11 mouse cellular contexts compared by ENCODE assay signal in the genomic region with DNA sequence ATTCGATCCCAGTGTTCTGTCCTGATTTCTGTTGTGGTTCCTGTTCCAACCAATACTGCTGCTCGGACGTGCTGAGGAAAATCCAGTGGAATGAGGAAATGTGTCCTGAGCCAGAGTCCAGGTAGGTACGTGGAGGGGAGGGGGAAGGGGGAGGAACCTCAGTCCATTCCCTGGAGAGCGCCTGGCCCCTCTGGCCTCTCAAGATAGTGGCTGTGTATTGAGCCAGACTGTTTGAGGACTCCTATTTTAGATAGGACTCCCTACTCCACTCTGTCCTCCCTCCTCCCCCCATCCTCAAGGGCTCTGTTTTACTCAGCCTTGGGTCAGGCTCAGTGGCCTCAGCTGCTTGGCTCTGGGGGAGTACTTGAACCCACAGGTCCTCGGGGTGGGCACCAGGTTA. TPM values are rescaled to one million over a fixed set of nuclear protein-coding genes. Genes with fewer than 3 reads are reported as not detected.
A peak's percentile ranks its signal among the peaks of the same experiment; 100 is the strongest.
DNase-seq lines count a peak whose midpoint lies in the region; ATAC-seq and TF ChIP-seq lines count a peak whose summit lies in the region.
"Had no signal": no experiment of that assay in that cellular context is flagged by ENCODE, and none has a peak within 500 bp of the region (broad histone marks: within the 10 kb centered on the region; RNA-seq: fewer than 3 reads in every experiment).

No protein-coding gene starts in this region.

- peaks cover 2% of the 10 kb centered on the region; the same call in 1 of the 2 replicates for H3K36me3 ChIP-seq in heart, adult 2 months (ENCODE audit: control insufficient read depth, insufficient read depth, low read length)
- no peaks in the 10 kb centered on the region for H3K36me3 ChIP-seq in embryonic facial prominence, embryonic 14.5 days (ENCODE audit: control insufficient read depth, insufficient read depth, low read length)
- 0 out of 2 replicates have a peak, but pooled peaks cover 4% of the 10 kb centered on the region for H3K36me3 ChIP-seq in kidney, embryonic 15.5 days
- H3K36me3 ChIP-seq in lung, embryonic 16.5 days (ENCODE audit: control insufficient read depth, insufficient read depth, low read length) = 0 out of 2 replicates have a peak, but pooled peaks cover 2% of the 10 kb centered on the region
- no peaks in the 10 kb centered on the region for H3K36me3 ChIP-seq in midbrain, embryonic 14.5 days (ENCODE audit: control insufficient read depth, insufficient read depth, low read length)
- H3K36me3 ChIP-seq in midbrain, postnatal 0 days (ENCODE audit: insufficient read depth, low read length) = no peaks in the 10 kb centered on the region
- H3K36me3 ChIP-seq: liver, embryonic 15.5 days had no signal

- H3K9ac ChIP-seq in heart, adult 2 months (ENCODE audit: low read depth, low read length) = peak overlapping the region; percentile 39
- no peak overlapping the region; the same call in 1 of the 2 replicates for H3K9ac ChIP-seq in embryonic facial prominence, embryonic 14.5 days (ENCODE audit: low read depth, low read length)
- no peak overlapping the region for H3K9ac ChIP-seq in kidney, embryonic 15.5 days
- H3K9ac ChIP-seq in lung, embryonic 16.5 days (ENCODE audit: low read length) = peak overlapping the region; percentile 44
- H3K9ac ChIP-seq in midbrain, embryonic 14.5 days (replicated peaks; ENCODE audit: low read length) = no peak overlapping the region
- no peak overlapping the region for H3K9ac ChIP-seq in midbrain, postnatal 0 days (replicated peaks; ENCODE audit: low read length, poor library complexity, severe bottlenecking)
- H3K9ac ChIP-seq: liver, embryonic 15.5 days had no signal

- H3K27me3 ChIP-seq in heart, adult 2 months (ENCODE audit: control insufficient read depth, insufficient read depth, low read length) = no peaks in the 10 kb centered on the region
- no peaks in the 10 kb centered on the region for H3K27me3 ChIP-seq in embryonic facial prominence, embryonic 14.5 days (replicated peaks; ENCODE audit: control insufficient read depth, insufficient read depth, low read length)
- no peaks in the 10 kb centered on the region for H3K27me3 ChIP-seq in kidney, embryonic 15.5 days
- H3K27me3 ChIP-seq in lung, embryonic 16.5 days (ENCODE audit: control insufficient read depth, insufficient read depth, low read depth, low read length) = no peaks in the 10 kb centered on the region
- H3K27me3 ChIP-seq in midbrain, embryonic 14.5 days (ENCODE audit: control insufficient read depth, insufficient read depth, low read length) = no peaks in the 10 kb centered on the region
- H3K27me3 ChIP-seq in midbrain, postnatal 0 days (ENCODE audit: insufficient read depth, low read length) = no peaks in the 10 kb centered on the region
- H3K27me3 ChIP-seq: Patski had no signal

- no peak for TF ChIP-seq POLR2A in heart, adult 2 months (IDR thresholded peaks at IDR 0.05; ENCODE audit: insufficient read depth, low read depth, low read length)

- intact Hi-C loops in heart, adult 2 months (cut with DNase I) = no loop called here
- intact Hi-C loops in heart, postnatal 36 days (cut with DNase I) = loop anchor here (1.0 kb wide), 1 partner anchor 11 kb away; no protein-coding TSS in a partner anchor

- WGBS in heart, adult 2 months = 19% methylated on average over 6 of the region's 6 CpGs
- 61% methylated on average over 6 of the region's 6 CpGs for WGBS in embryonic facial prominence, embryonic 14.5 days
- 53% methylated on average over 6 of the region's 6 CpGs for WGBS in kidney, embryonic 15.5 days
- WGBS in lung, embryonic 16.5 days = 36% methylated on average over 6 of the region's 6 CpGs
- 73% methylated on average over 6 of the region's 6 CpGs for WGBS in midbrain, embryonic 14.5 days
- 78% methylated on average over 6 of the region's 6 CpGs for WGBS in midbrain, postnatal 0 days

- peak overlapping the region; percentile 16 for H3K4me3 ChIP-seq in heart, adult 2 months
- no peak overlapping the region for H3K4me3 ChIP-seq in embryonic facial prominence, embryonic 14.5 days (ENCODE audit: low read depth, low read length)
- H3K4me3 ChIP-seq in kidney, embryonic 15.5 days (replicated peaks) = no peak overlapping the region
- H3K4me3 ChIP-seq in lung, embryonic 16.5 days (ENCODE audit: low read length) = peak overlapping the region; percentile 22
- no peak overlapping the region for H3K4me3 ChIP-seq in midbrain, embryonic 14.5 days (replicated peaks; ENCODE audit: low read depth, low read length)
- no peak overlapping the region for H3K4me3 ChIP-seq in midbrain, postnatal 0 days (ENCODE audit: low read depth, low read length)
- H3K4me3 ChIP-seq: liver, embryonic 15.5 days had no signal

- no peak for ATAC-seq in embryonic facial prominence, embryonic 14.5 days (ENCODE audit: low read depth)
- ATAC-seq in kidney, embryonic 15.5 days (replicated peaks; ENCODE audit: low FRiP score) = 0 out of 2 replicates have a peak, but pooled peaks have one; percentile 22
- ATAC-seq in lung, embryonic 16.5 days (ENCODE audit: low read depth) = peak; percentile 73
- ATAC-seq in midbrain, embryonic 14.5 days (ENCODE audit: low FRiP score, low TSS enrichment) = no peak
- no peak for ATAC-seq in midbrain, postnatal 0 days (ENCODE audit: low FRiP score)
- ATAC-seq: Patski had no signal

- no peaks in the 10 kb centered on the region for H3K9me3 ChIP-seq in embryonic facial prominence, embryonic 14.5 days (ENCODE audit: control insufficient read depth, low read length)
- H3K9me3 ChIP-seq in kidney, embryonic 15.5 days (replicated peaks) = no peaks in the 10 kb centered on the region
- H3K9me3 ChIP-seq in lung, embryonic 16.5 days (ENCODE audit: control insufficient read depth, low read length) = no peaks in the 10 kb centered on the region
- no peaks in the 10 kb centered on the region for H3K9me3 ChIP-seq in midbrain, embryonic 14.5 days (ENCODE audit: control insufficient read depth, low read length)
- H3K9me3 ChIP-seq in midbrain, postnatal 0 days (ENCODE audit: low read length) = no peaks in the 10 kb centered on the region
- H3K9me3 ChIP-seq: liver, embryonic 15.5 days had no signal

- peak in 1 of 2 experiments; percentile 21 for DNase-seq in heart, adult 2 months
- no peak for DNase-seq in heart, postnatal 36 days
- no peak for DNase-seq in embryonic facial prominence, embryonic 14.5 days (ENCODE audit: low spot score)
- DNase-seq in midbrain, embryonic 14.5 days = no peak
- no peak for DNase-seq in cerebellum, postnatal 25 days
- DNase-seq in midbrain, postnatal 0 days (ENCODE audit: low spot score) = no peak
- DNase-seq: adrenal gland, postnatal 25 days had no signal

- no peaks in the 10 kb centered on the region for H3K79me2 ChIP-seq in heart, adult 2 months (replicated peaks; ENCODE audit: control insufficient read depth, insufficient read depth, low read length)

- TF ChIP-seq CTCF in heart, adult 2 months (IDR thresholded peaks at IDR 0.05) = no peak
- no peak for TF ChIP-seq CTCF in midbrain, postnatal 0 days (IDR thresholded peaks at IDR 0.05)

- TF ChIP-seq EP300 in heart, adult 2 months (IDR thresholded peaks at IDR 0.05; ENCODE audit: insufficient read depth, low read depth, low read length) = no peak

- H3K4me1 ChIP-seq in heart, adult 2 months (ENCODE audit: control insufficient read depth, insufficient read depth, low read length) = peaks cover 17% of the 10 kb centered on the region
- H3K4me1 ChIP-seq in embryonic facial prominence, embryonic 14.5 days (ENCODE audit: control insufficient read depth, insufficient read depth, low read length) = peaks cover 24% of the 10 kb centered on the region
- H3K4me1 ChIP-seq in kidney, embryonic 15.5 days = peaks cover 34% of the 10 kb centered on the region
- peaks cover 30% of the 10 kb centered on the region for H3K4me1 ChIP-seq in lung, embryonic 16.5 days (replicated peaks; ENCODE audit: control insufficient read depth, insufficient read depth, low read length)
- no peaks in the 10 kb centered on the region; the same call in 1 of the 2 replicates for H3K4me1 ChIP-seq in midbrain, embryonic 14.5 days (ENCODE audit: control insufficient read depth, insufficient read depth, low read length)
- H3K4me1 ChIP-seq in midbrain, postnatal 0 days (ENCODE audit: insufficient read depth, low read length) = 0 out of 2 replicates have a peak, but pooled peaks cover 3% of the 10 kb centered on the region

- peak overlapping the region; percentile 54; the same call in 1 of the 2 replicates for H3K4me2 ChIP-seq in embryonic facial prominence, embryonic 14.5 days (ENCODE audit: low read depth, low read length)
- H3K4me2 ChIP-seq in kidney, embryonic 15.5 days = peak overlapping the region; percentile 84
- H3K4me2 ChIP-seq in lung, embryonic 16.5 days (ENCODE audit: low read depth, low read length) = peak overlapping the region; percentile 69
- no peak overlapping the region for H3K4me2 ChIP-seq in midbrain, embryonic 14.5 days (ENCODE audit: low read length)
- H3K4me2 ChIP-seq in midbrain, postnatal 0 days (ENCODE audit: low read depth, low read length, poor library complexity, severe bottlenecking) = no peak overlapping the region
- H3K4me2 ChIP-seq: liver, embryonic 15.5 days had no signal

- H3K27ac ChIP-seq in heart, adult 2 months = peak overlapping the region; percentile 12; the same call in 1 of the 2 replicates
- H3K27ac ChIP-seq in embryonic facial prominence, embryonic 14.5 days (replicated peaks; ENCODE audit: low read depth, low read length) = no peak overlapping the region
- 0 out of 2 replicates have a peak overlapping the region, but pooled peaks have one; percentile 6 for H3K27ac ChIP-seq in kidney, embryonic 15.5 days
- H3K27ac ChIP-seq in lung, embryonic 16.5 days (ENCODE audit: low read length) = peak overlapping the region; percentile 79
- no peak overlapping the region for H3K27ac ChIP-seq in midbrain, embryonic 14.5 days (replicated peaks; ENCODE audit: low read depth, low read length)
- no peak overlapping the region for H3K27ac ChIP-seq in midbrain, postnatal 0 days (ENCODE audit: low read depth, low read length)
- H3K27ac ChIP-seq: liver, embryonic 15.5 days had no signal

RNA-seq across cellular contexts. Expression of a gene that starts 2.5 kb away (rescaled TPM):
- total RNA-seq in heart, adult 2 months (2021) = 10 to 100 TPM; 40.3 to 43.2 TPM
- 170 and 218 TPM in 2 replicates for polyA plus RNA-seq in heart, adult 2 months (2012; rRNA removed)
- total RNA-seq in heart, postnatal 36 days (2021) = 10 to 100 TPM; 36.1 to 51.4 TPM
- 81.7 and 90.0 TPM in 2 replicates for polyA plus RNA-seq in embryonic facial prominence, embryonic 14.5 days (2014; fragmentation: Nextera tagmentation; extraction: Ambion mirVana)
- 81.7 and 95.6 TPM in 2 replicates for polyA plus RNA-seq in kidney, embryonic 15.5 days (2015; fragmentation: Nextera tagmentation; extraction: Ambion mirVana)
- 120 and 126 TPM in 2 replicates for polyA plus RNA-seq in lung, embryonic 16.5 days (2015; fragmentation: Nextera tagmentation; extraction: Ambion mirVana)
- 49.1 and 49.9 TPM in 2 replicates for polyA plus RNA-seq in midbrain, embryonic 14.5 days (2014; fragmentation: Nextera tagmentation; extraction: Ambion mirVana)
- 79.7 and 80.6 TPM in 2 replicates for total RNA-seq in midbrain, postnatal 0 days (2014; rRNA removed)
- polyA plus RNA-seq in midbrain, postnatal 0 days (2015; fragmentation: Nextera tagmentation; extraction: Ambion mirVana) = 75.0 and 89.3 TPM in 2 replicates

RNA-seq across cellular contexts. Expression of a gene that starts 18.6 kb away (rescaled TPM):
- 10 to 100 TPM; 12.6 to 13.3 TPM for total RNA-seq in heart, adult 2 months (2021)
- 45.8 and 55.2 TPM in 2 replicates for polyA plus RNA-seq in heart, adult 2 months (2012; rRNA removed)
- total RNA-seq in heart, postnatal 36 days (2021) = 10 to 100 TPM; 14.0 to 14.7 TPM
- polyA plus RNA-seq in embryonic facial prominence, embryonic 14.5 days (2014; fragmentation: Nextera tagmentation; extraction: Ambion mirVana) = 15.5 and 17.6 TPM in 2 replicates
- polyA plus RNA-seq in kidney, embryonic 15.5 days (2015; fragmentation: Nextera tagmentation; extraction: Ambion mirVana) = 11.1 and 13.8 TPM in 2 replicates
- polyA plus RNA-seq in lung, embryonic 16.5 days (2015; fragmentation: Nextera tagmentation; extraction: Ambion mirVana) = 12.1 and 13.2 TPM in 2 replicates
- polyA plus RNA-seq in midbrain, embryonic 14.5 days (2014; fragmentation: Nextera tagmentation; extraction: Ambion mirVana) = 15.3 and 18.8 TPM in 2 replicates
- total RNA-seq in midbrain, postnatal 0 days (2014; rRNA removed) = 22.5 and 28.1 TPM in 2 replicates
- 14.8 and 18.6 TPM in 2 replicates for polyA plus RNA-seq in midbrain, postnatal 0 days (2015; fragmentation: Nextera tagmentation; extraction: Ambion mirVana)

RNA-seq across cellular contexts. Expression of a gene that starts 33.0 kb away (rescaled TPM):
- total RNA-seq in heart, adult 2 months (2021) = 1 to 10 TPM; 8.0 to 9.0 TPM
- polyA plus RNA-seq in heart, adult 2 months (2012; rRNA removed) = 10.0 and 13.9 TPM in 2 replicates
- total RNA-seq in heart, postnatal 36 days (2021) = 1 to 10 TPM; 8.0 to 8.2 TPM
- polyA plus RNA-seq in embryonic facial prominence, embryonic 14.5 days (2014; fragmentation: Nextera tagmentation; extraction: Ambion mirVana) = 19.5 and 25.0 TPM in 2 replicates
- 26.3 and 27.0 TPM in 2 replicates for polyA plus RNA-seq in kidney, embryonic 15.5 days (2015; fragmentation: Nextera tagmentation; extraction: Ambion mirVana)
- 22.8 and 24.7 TPM in 2 replicates for polyA plus RNA-seq in lung, embryonic 16.5 days (2015; fragmentation: Nextera tagmentation; extraction: Ambion mirVana)
- 26.5 and 28.6 TPM in 2 replicates for polyA plus RNA-seq in midbrain, embryonic 14.5 days (2014; fragmentation: Nextera tagmentation; extraction: Ambion mirVana)
- total RNA-seq in midbrain, postnatal 0 days (2014; rRNA removed) = 34.7 and 35.1 TPM in 2 replicates
- polyA plus RNA-seq in midbrain, postnatal 0 days (2015; fragmentation: Nextera tagmentation; extraction: Ambion mirVana) = 32.9 and 34.7 TPM in 2 replicates

RNA-seq across cellular contexts. Expression of a gene that starts 41.4 kb away (rescaled TPM):
- total RNA-seq in heart, adult 2 months (2021) = 10 to 100 TPM; 11.1 to 11.8 TPM
- 7.0 and 9.2 TPM in 2 replicates for polyA plus RNA-seq in heart, adult 2 months (2012; rRNA removed)
- total RNA-seq in heart, postnatal 36 days (2021) = 10 to 100 TPM; 11.7 to 12.2 TPM
- 11.4 and 11.6 TPM in 2 replicates for polyA plus RNA-seq in embryonic facial prominence, embryonic 14.5 days (2014; fragmentation: Nextera tagmentation; extraction: Ambion mirVana)
- 12.9 and 13.6 TPM in 2 replicates for polyA plus RNA-seq in kidney, embryonic 15.5 days (2015; fragmentation: Nextera tagmentation; extraction: Ambion mirVana)
- 11.2 and 13.1 TPM in 2 replicates for polyA plus RNA-seq in lung, embryonic 16.5 days (2015; fragmentation: Nextera tagmentation; extraction: Ambion mirVana)
- polyA plus RNA-seq in midbrain, embryonic 14.5 days (2014; fragmentation: Nextera tagmentation; extraction: Ambion mirVana) = 14.0 and 15.4 TPM in 2 replicates
- total RNA-seq in midbrain, postnatal 0 days (2014; rRNA removed) = 6.9 and 7.4 TPM in 2 replicates
- 4.8 and 7.1 TPM in 2 replicates for polyA plus RNA-seq in midbrain, postnatal 0 days (2015; fragmentation: Nextera tagmentation; extraction: Ambion mirVana)

RNA-seq across cellular contexts. Expression of a gene that starts 41.5 kb away (rescaled TPM):
- total RNA-seq in heart, adult 2 months (2021) = 100 to 1,000 TPM; 218 to 235 TPM
- 41.4 and 59.3 TPM in 2 replicates for polyA plus RNA-seq in heart, adult 2 months (2012; rRNA removed)
- total RNA-seq in heart, postnatal 36 days (2021) = 100 to 1,000 TPM; 241 to 249 TPM
- 612 and 655 TPM in 2 replicates for polyA plus RNA-seq in embryonic facial prominence, embryonic 14.5 days (2014; fragmentation: Nextera tagmentation; extraction: Ambion mirVana)
- polyA plus RNA-seq in kidney, embryonic 15.5 days (2015; fragmentation: Nextera tagmentation; extraction: Ambion mirVana) = 616 and 693 TPM in 2 replicates
- 524 and 545 TPM in 2 replicates for polyA plus RNA-seq in lung, embryonic 16.5 days (2015; fragmentation: Nextera tagmentation; extraction: Ambion mirVana)
- 733 and 824 TPM in 2 replicates for polyA plus RNA-seq in midbrain, embryonic 14.5 days (2014; fragmentation: Nextera tagmentation; extraction: Ambion mirVana)
- 129 and 162 TPM in 2 replicates for total RNA-seq in midbrain, postnatal 0 days (2014; rRNA removed)
- 766 and 825 TPM in 2 replicates for polyA plus RNA-seq in midbrain, postnatal 0 days (2015; fragmentation: Nextera tagmentation; extraction: Ambion mirVana)

Comparison
In these comparisons a context has a peak if more than half of its experiments do, and no peak if none do; other contexts are left out.
1. H3K27ac ChIP-seq: peak in heart, adult 2 months (single experiment), kidney, embryonic 15.5 days (single experiment) and lung, embryonic 16.5 days (single experiment); none in embryonic facial prominence, embryonic 14.5 days (single experiment), midbrain, embryonic 14.5 days (single experiment) and midbrain, postnatal 0 days (single experiment).
2. H3K4me3 ChIP-seq: peak in heart, adult 2 months (single experiment) and lung, embryonic 16.5 days (single experiment); none in embryonic facial prominence, embryonic 14.5 days (single experiment), kidney, embryonic 15.5 days (single experiment), midbrain, embryonic 14.5 days (single experiment) and midbrain, postnatal 0 days (single experiment).
3. H3K9ac ChIP-seq: peak in heart, adult 2 months (single experiment) and lung, embryonic 16.5 days (single experiment); none in embryonic facial prominence, embryonic 14.5 days (single experiment), kidney, embryonic 15.5 days (single experiment), midbrain, embryonic 14.5 days (single experiment) and midbrain, postnatal 0 days (single experiment).
4. ATAC-seq: peak in kidney, embryonic 15.5 days (single experiment) and lung, embryonic 16.5 days (single experiment); none in embryonic facial prominence, embryonic 14.5 days (single experiment), midbrain, embryonic 14.5 days (single experiment) and midbrain, postnatal 0 days (single experiment).
5. H3K4me2 ChIP-seq: peak in embryonic facial prominence, embryonic 14.5 days (single experiment), kidney, embryonic 15.5 days (single experiment) and lung, embryonic 16.5 days (single experiment); none in midbrain, embryonic 14.5 days (single experiment) and midbrain, postnatal 0 days (single experiment).